10 mouse cellular contexts compared by ENCODE assay signal in genomic region chr5:92896725-92897280, GRCm38 (mm10).
DNase-seq lines count a peak whose midpoint lies in the region; ATAC-seq lines count a peak whose summit lies in the region.
"Had no signal": no experiment of that assay in that cellular context is flagged by ENCODE, and none has a peak within 500 bp of the region (broad histone marks: within the 10 kb centered on the region; RNA-seq: fewer than 3 reads in every experiment).

No protein-coding gene starts in this region.

- H3K4me3 ChIP-seq in heart, embryonic 11.5 days (ENCODE audit: low read depth, low read length), result no peak overlapping the region; the same call in 1 of the 2 replicates
- H3K4me3 ChIP-seq in neural tube, embryonic 11.5 days (ENCODE audit: low read depth, low read length), result no peak overlapping the region
- no peak overlapping the region for H3K4me3 ChIP-seq in intestine, embryonic 14.5 days (ENCODE audit: low read depth, low read length)
- H3K4me3 ChIP-seq in stomach, embryonic 16.5 days (replicated peaks; ENCODE audit: low read length), result no peak overlapping the region

- no peak for ATAC-seq in heart, embryonic 11.5 days (replicated peaks; ENCODE audit: insufficient number of reproducible peaks, low FRiP score, low TSS enrichment)
- 0 out of 2 replicates have a peak, but pooled peaks have one; percentile 13 for ATAC-seq in neural tube, embryonic 11.5 days (ENCODE audit: insufficient read depth, low FRiP score, low TSS enrichment)
- no peak for ATAC-seq in intestine, embryonic 14.5 days (replicated peaks; ENCODE audit: low FRiP score, low TSS enrichment, low read depth)
- no peak for ATAC-seq in stomach, embryonic 16.5 days (ENCODE audit: insufficient read depth, low FRiP score)
- ATAC-seq: CD4-positive, CD25-positive, alpha-beta regulatory T cell, adult 4 months had no signal

- H3K27me3 ChIP-seq in heart, embryonic 11.5 days (ENCODE audit: control insufficient read depth, insufficient read depth, low read length), result no peaks in the 10 kb centered on the region
- no peaks in the 10 kb centered on the region for H3K27me3 ChIP-seq in neural tube, embryonic 11.5 days (ENCODE audit: control insufficient read depth, insufficient read depth, low read length)
- no peaks in the 10 kb centered on the region for H3K27me3 ChIP-seq in intestine, embryonic 14.5 days (replicated peaks; ENCODE audit: control insufficient read depth, insufficient read depth, low read length)
- H3K27me3 ChIP-seq in stomach, embryonic 16.5 days (ENCODE audit: control insufficient read depth, insufficient read depth, low read length), result no peaks in the 10 kb centered on the region

- no peak overlapping the region for H3K4me2 ChIP-seq in heart, embryonic 11.5 days
- no peak overlapping the region for H3K4me2 ChIP-seq in neural tube, embryonic 11.5 days (ENCODE audit: low read depth)
- H3K4me2 ChIP-seq in intestine, embryonic 14.5 days (ENCODE audit: low read length), result peak overlapping the region; percentile 87
- H3K4me2 ChIP-seq in stomach, embryonic 16.5 days (ENCODE audit: low read depth, low read length), result no peak overlapping the region

- H3K4me1 ChIP-seq in heart, embryonic 11.5 days (ENCODE audit: control insufficient read depth, insufficient read depth, low read length), result peaks cover 29% of the 10 kb centered on the region
- peaks cover 25% of the 10 kb centered on the region for H3K4me1 ChIP-seq in neural tube, embryonic 11.5 days (ENCODE audit: control insufficient read depth, insufficient read depth, low read length)
- H3K4me1 ChIP-seq in intestine, embryonic 14.5 days (replicated peaks; ENCODE audit: control insufficient read depth, insufficient read depth, low read length), result peaks cover 26% of the 10 kb centered on the region
- peaks cover 9% of the 10 kb centered on the region; the same call in 1 of the 2 replicates for H3K4me1 ChIP-seq in stomach, embryonic 16.5 days (ENCODE audit: control insufficient read depth, insufficient read depth, low read length)

- H3K9ac ChIP-seq in heart, embryonic 11.5 days (ENCODE audit: low read depth, low read length), result no peak overlapping the region
- no peak overlapping the region for H3K9ac ChIP-seq in neural tube, embryonic 11.5 days (ENCODE audit: low read length)
- no peak overlapping the region for H3K9ac ChIP-seq in intestine, embryonic 14.5 days (ENCODE audit: low read length)
- H3K9ac ChIP-seq in stomach, embryonic 16.5 days (ENCODE audit: low read length), result no peak overlapping the region
- H3K9ac ChIP-seq: liver, postnatal 0 days had no signal

- WGBS in heart, embryonic 11.5 days (ENCODE audit: insufficient replicate concordance), result 69% methylated on average over 1 of the region's 1 CpGs
- 51% methylated on average over 1 of the region's 1 CpGs for WGBS in neural tube, embryonic 11.5 days
- 72% methylated on average over 1 of the region's 1 CpGs for WGBS in intestine, embryonic 14.5 days
- WGBS in stomach, embryonic 16.5 days, result 66% methylated on average over 1 of the region's 1 CpGs

- DNase-seq in heart, adult 11 months, result no peak
- DNase-seq in neural tube, embryonic 11.5 days (ENCODE audit: low spot score), result peak; percentile 28
- no peak for DNase-seq in neural tube, embryonic 10.5 days (ENCODE audit: extremely low spot score, low spot score)
- no peak for DNase-seq in intestine, embryonic 14.5 days (ENCODE audit: low spot score)
- DNase-seq in cerebellum, adult 11 months, result no peak
- no peak for DNase-seq in frontal cortex, postnatal 10 days (ENCODE audit: low spot score in 2 of 2)
- DNase-seq: liver, postnatal 0 days had no signal

- H3K36me3 ChIP-seq in heart, embryonic 11.5 days (ENCODE audit: control insufficient read depth, insufficient read depth, low read length), result no peaks in the 10 kb centered on the region
- no peaks in the 10 kb centered on the region for H3K36me3 ChIP-seq in neural tube, embryonic 11.5 days (ENCODE audit: control insufficient read depth, insufficient read depth, low read length)
- peaks cover 5% of the 10 kb centered on the region; the same call in 1 of the 2 replicates for H3K36me3 ChIP-seq in intestine, embryonic 14.5 days (ENCODE audit: control insufficient read depth, insufficient read depth, low read length)
- H3K36me3 ChIP-seq in stomach, embryonic 16.5 days (ENCODE audit: control insufficient read depth, insufficient read depth, low read length), result no peaks in the 10 kb centered on the region

- H3K27ac ChIP-seq in heart, embryonic 11.5 days (ENCODE audit: low read depth, low read length), result peak overlapping the region; percentile 87; the same call in 1 of the 2 replicates
- H3K27ac ChIP-seq in neural tube, embryonic 11.5 days (ENCODE audit: low read depth, low read length), result no peak overlapping the region
- H3K27ac ChIP-seq in intestine, embryonic 14.5 days (ENCODE audit: low read depth), result peak overlapping the region; percentile 83; the same call in 1 of the 2 replicates
- H3K27ac ChIP-seq in stomach, embryonic 16.5 days (ENCODE audit: low read length), result peak overlapping the region; percentile 83; the same call in 1 of the 2 replicates

- no peaks in the 10 kb centered on the region for H3K9me3 ChIP-seq in heart, embryonic 11.5 days (replicated peaks; ENCODE audit: control insufficient read depth, low read length)
- H3K9me3 ChIP-seq in neural tube, embryonic 11.5 days (ENCODE audit: control insufficient read depth, low read length), result no peaks in the 10 kb centered on the region
- no peaks in the 10 kb centered on the region for H3K9me3 ChIP-seq in intestine, embryonic 14.5 days (ENCODE audit: control insufficient read depth, low read length)
- no peaks in the 10 kb centered on the region for H3K9me3 ChIP-seq in stomach, embryonic 16.5 days (replicated peaks; ENCODE audit: control insufficient read depth, low read length)
